Mouse (Mus musculus): ENCODE results near the gene Raet1e. TPM values are rescaled to one million over a fixed set of nuclear protein-coding genes. Genes with fewer than 3 reads are reported as not detected.

Gene Raet1e
- total and polyA plus RNA-seq, 2 experiments from 2014 or later, result 1.1 TPM; not detected in 1

DNA sequence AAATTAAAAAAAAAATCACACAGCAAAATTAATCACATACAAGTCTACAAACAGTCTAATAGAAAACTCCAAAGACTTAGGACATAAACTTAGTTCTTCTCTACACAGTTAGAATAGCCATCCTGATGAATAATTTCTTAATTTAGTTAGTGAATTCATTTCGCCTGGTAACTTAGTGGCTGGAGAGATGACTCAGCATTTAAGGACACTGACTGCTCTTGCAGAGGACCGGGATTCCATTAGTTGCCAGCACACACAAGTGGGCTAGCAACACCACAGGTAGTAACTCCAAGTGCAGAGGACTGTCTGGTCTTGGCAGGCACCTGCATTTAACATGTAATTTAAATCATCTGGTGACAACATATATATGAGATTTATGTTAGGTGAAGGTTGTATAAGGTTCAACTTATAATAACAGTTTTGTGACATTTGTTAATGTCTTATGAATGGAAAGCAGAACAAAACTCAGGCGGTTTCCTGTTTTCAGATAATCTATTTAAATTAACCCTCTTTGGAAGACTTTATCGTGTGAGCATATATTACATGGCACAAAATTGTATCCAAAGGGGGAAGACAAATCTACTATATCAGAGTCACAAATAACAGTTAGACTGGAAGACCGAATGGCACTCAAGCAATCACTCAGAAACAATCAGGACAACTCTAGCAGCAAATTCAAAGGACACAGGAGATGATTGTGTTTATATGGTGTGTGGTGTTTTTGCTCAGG lies 138.8 kb downstream of the Raet1e start:
- H3K9me3 ChIP-seq (replicated peaks; ENCODE audit: control insufficient read depth, low read length), result no peaks in the 10 kb centered on the region
- H3K4me2 ChIP-seq (ENCODE audit: low read depth, low read length), result no peak overlapping the region
- H3K36me3 ChIP-seq (replicated peaks; ENCODE audit: control insufficient read depth, insufficient read depth, low read length), result no peaks in the 10 kb centered on the region
- TF ChIP-seq CTCF (IDR thresholded peaks at IDR 0.05; ENCODE audit: low read depth) (no peak), EP300 (IDR thresholded peaks at IDR 0.05; ENCODE audit: low read depth) (no peak)
- WGBS, result 74% methylated on average over 5 of the region's 5 CpGs
- H3K9ac ChIP-seq (replicated peaks; ENCODE audit: low read depth, low read length), result no peak overlapping the region
- no peak overlapping the region for H3K4me3 ChIP-seq (ENCODE audit: low read depth, low read length)
- no peak for DNase-seq (ENCODE audit: low spot score)
- H3K4me1 ChIP-seq (ENCODE audit: control insufficient read depth, insufficient read depth), result no peaks in the 10 kb centered on the region
- H3K27ac ChIP-seq (ENCODE audit: low read depth), result no peak overlapping the region
- no peaks in the 10 kb centered on the region for H3K27me3 ChIP-seq (ENCODE audit: control insufficient read depth, insufficient read depth, low read length)
- no peak for ATAC-seq (ENCODE audit: insufficient read depth, low read depth)

DNA sequence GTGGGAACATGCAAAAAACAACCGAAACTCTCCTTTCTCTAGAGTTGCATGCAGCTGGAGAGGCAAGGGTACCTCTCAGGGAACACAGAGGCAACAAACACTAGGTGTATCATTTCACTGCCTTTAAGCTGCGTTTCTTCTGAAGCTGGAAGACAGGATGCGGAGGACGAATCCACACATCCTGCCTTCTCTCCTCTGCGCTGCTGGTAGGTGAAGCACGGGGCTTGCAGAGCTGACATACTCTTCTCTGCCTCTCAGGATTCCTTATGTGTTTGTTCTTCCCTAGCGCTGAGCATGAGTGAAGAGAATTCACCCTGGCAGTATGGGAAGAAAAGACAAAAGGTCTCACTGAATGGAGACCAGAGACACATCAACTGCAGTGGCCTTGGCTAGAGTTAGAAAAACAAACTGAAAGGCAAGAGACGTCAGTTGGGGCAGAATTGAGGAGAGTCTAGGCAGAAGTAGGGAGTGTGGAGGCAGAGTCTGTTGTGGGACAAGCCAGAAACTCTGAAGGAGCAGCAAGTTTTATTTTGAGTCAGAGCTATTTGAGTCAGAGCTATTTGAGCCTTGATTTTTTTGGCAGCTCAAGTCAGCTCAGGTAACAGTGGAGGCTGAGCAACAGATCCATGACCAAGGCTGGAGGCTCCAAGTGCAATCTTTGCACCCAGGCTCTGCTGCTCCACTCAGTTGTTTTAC lies 139.5 kb downstream of the Raet1e start:
- no peaks in the 10 kb centered on the region for H3K27me3 ChIP-seq (ENCODE audit: control insufficient read depth, insufficient read depth, low read length)
- H3K9ac ChIP-seq (replicated peaks; ENCODE audit: low read depth, low read length), result no peak overlapping the region
- no peak overlapping the region for H3K27ac ChIP-seq (ENCODE audit: low read depth)
- WGBS, result 56% methylated on average over 8 of the region's 8 CpGs
- no peak overlapping the region for H3K4me2 ChIP-seq (ENCODE audit: low read depth, low read length)
- no peaks in the 10 kb centered on the region for H3K4me1 ChIP-seq (ENCODE audit: control insufficient read depth, insufficient read depth)
- no peak for ATAC-seq (ENCODE audit: insufficient read depth, low read depth)
- no peak for DNase-seq (ENCODE audit: low spot score)
- no peaks in the 10 kb centered on the region for H3K36me3 ChIP-seq (replicated peaks; ENCODE audit: control insufficient read depth, insufficient read depth, low read length)
- no peaks in the 10 kb centered on the region for H3K9me3 ChIP-seq (replicated peaks; ENCODE audit: control insufficient read depth, low read length)
- H3K4me3 ChIP-seq (ENCODE audit: low read depth, low read length), result no peak overlapping the region
- TF ChIP-seq CTCF (IDR thresholded peaks at IDR 0.05; ENCODE audit: low read depth), result no peak
- TF ChIP-seq EP300 (IDR thresholded peaks at IDR 0.05; ENCODE audit: low read depth), result no peak

DNA sequence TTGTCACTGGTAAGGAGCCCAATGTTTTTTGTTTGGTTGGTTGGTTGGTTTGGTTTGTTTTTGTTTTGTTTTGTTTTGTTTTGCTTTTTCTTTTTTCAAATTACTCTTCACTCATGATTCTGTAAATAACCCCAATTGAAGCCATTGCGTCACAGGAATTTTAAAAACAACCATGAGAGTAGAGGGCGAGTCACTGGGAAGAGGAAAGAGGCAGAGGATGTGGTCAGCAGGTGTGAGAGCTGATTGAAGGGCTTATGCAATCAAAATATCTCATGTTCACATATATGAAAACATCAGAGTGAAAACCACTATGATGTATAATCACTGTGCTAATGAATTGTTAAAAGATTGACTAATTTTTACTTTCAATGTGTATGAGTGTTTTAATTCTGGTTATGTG lies 141.0 kb downstream of the Raet1e start:
- Histone ChIP-seq H3K4me1 (ENCODE audit: control insufficient read depth, insufficient read depth) (no peaks in the 10 kb centered on the region), H3K36me3 (replicated peaks; ENCODE audit: control insufficient read depth, insufficient read depth, low read length) (no peaks in the 10 kb centered on the region), H3K4me3 (ENCODE audit: low read depth, low read length) (no peak overlapping the region), H3K4me2 (ENCODE audit: low read depth, low read length) (no peak overlapping the region), H3K9ac (replicated peaks; ENCODE audit: low read depth, low read length) (no peak overlapping the region), H3K9me3 (replicated peaks; ENCODE audit: control insufficient read depth, low read length) (no peaks in the 10 kb centered on the region), H3K27me3 (ENCODE audit: control insufficient read depth, insufficient read depth, low read length) (no peaks in the 10 kb centered on the region), H3K27ac (ENCODE audit: low read depth) (no peak overlapping the region)
- no peak for ATAC-seq (ENCODE audit: insufficient read depth, low read depth)
- WGBS, result 66% methylated on average over 2 of the region's 2 CpGs
- no peak for TF ChIP-seq CTCF (IDR thresholded peaks at IDR 0.05; ENCODE audit: low read depth)
- TF ChIP-seq EP300 (IDR thresholded peaks at IDR 0.05; ENCODE audit: low read depth), result no peak
- DNase-seq (ENCODE audit: low spot score), result no peak

DNA sequence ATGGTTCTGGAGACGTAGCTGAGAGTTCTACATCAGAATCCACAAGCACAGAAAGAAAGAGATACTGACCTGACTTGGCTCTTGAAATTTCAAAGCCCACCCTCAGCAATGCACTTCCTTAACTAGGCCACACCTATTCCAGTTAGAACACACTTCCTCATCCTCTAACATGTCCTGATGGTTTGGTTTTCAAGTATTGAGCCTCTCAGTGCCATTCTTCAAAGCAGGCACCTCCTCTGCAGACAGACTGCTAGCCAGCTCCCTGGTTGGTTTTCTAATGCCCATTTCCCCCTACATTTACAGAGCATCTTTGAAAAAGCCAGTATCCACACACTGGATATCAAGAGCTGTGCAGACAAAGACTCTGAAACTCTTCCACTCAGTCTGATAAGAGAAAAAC lies 143.3 kb downstream of the Raet1e start:
- no peak overlapping the region for H3K4me3 ChIP-seq (ENCODE audit: low read depth, low read length)
- no peak overlapping the region for H3K9ac ChIP-seq (replicated peaks; ENCODE audit: low read depth, low read length)
- no peaks in the 10 kb centered on the region for H3K27me3 ChIP-seq (ENCODE audit: control insufficient read depth, insufficient read depth, low read length)
- H3K4me1 ChIP-seq (ENCODE audit: control insufficient read depth, insufficient read depth), result no peaks in the 10 kb centered on the region
- TF ChIP-seq CTCF (IDR thresholded peaks at IDR 0.05; ENCODE audit: low read depth) (no peak), EP300 (IDR thresholded peaks at IDR 0.05; ENCODE audit: low read depth) (no peak)
- H3K36me3 ChIP-seq (replicated peaks; ENCODE audit: control insufficient read depth, insufficient read depth, low read length), result no peaks in the 10 kb centered on the region
- WGBS, result 55% methylated on average over 1 of the region's 1 CpGs
- DNase-seq (ENCODE audit: low spot score), result no peak
- no peak for ATAC-seq (ENCODE audit: insufficient read depth, low read depth)
- no peak overlapping the region for H3K4me2 ChIP-seq (ENCODE audit: low read depth, low read length)
- H3K27ac ChIP-seq (ENCODE audit: low read depth), result no peak overlapping the region
- H3K9me3 ChIP-seq (replicated peaks; ENCODE audit: control insufficient read depth, low read length), result no peaks in the 10 kb centered on the region

DNA sequence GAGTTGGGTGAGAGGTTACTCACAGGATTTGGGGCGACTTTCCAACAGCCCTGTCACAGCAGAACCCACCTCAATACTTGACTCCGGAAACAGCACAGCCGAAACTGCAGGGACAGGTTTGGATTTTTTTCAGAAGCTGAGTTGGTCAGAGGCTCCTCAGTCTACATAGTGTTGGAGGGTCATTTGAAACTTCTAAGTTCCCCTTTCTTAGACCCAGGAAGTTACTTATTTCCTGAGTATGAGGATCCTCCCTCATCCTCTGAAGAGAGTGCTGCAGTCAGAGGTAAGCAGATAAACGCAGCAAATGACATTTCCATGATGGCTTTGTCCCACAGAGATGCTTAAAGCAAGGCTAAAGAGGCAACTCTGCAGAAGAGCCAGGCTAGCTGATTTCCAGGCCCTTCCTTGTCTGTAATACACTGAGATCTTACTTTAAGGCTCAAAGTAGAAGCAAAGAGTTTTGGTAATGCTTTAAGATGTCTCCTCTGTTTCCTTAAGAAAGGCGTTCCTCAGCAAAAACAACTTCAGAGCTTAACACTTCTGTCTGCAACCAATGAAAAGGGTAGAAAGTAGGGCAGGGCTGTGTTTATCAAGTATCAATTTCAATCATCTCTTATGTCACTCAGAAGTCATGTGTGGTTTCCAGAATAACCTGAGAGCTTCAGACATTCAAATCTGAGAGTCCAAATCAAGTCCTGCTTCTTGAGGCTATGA lies 144.1 kb downstream of the Raet1e start:
- Histone ChIP-seq H3K4me3 (ENCODE audit: low read depth, low read length) (no peak overlapping the region), H3K27ac (ENCODE audit: low read depth) (no peak overlapping the region), H3K36me3 (replicated peaks; ENCODE audit: control insufficient read depth, insufficient read depth, low read length) (no peaks in the 10 kb centered on the region), H3K27me3 (ENCODE audit: control insufficient read depth, insufficient read depth, low read length) (no peaks in the 10 kb centered on the region), H3K4me1 (ENCODE audit: control insufficient read depth, insufficient read depth) (no peaks in the 10 kb centered on the region), H3K4me2 (ENCODE audit: low read depth, low read length) (no peak overlapping the region), H3K9me3 (replicated peaks; ENCODE audit: control insufficient read depth, low read length) (no peaks in the 10 kb centered on the region), H3K9ac (replicated peaks; ENCODE audit: low read depth, low read length) (no peak overlapping the region)
- 56% methylated on average over 5 of the region's 5 CpGs for WGBS
- DNase-seq (ENCODE audit: low spot score), result no peak
- TF ChIP-seq EP300 (IDR thresholded peaks at IDR 0.05; ENCODE audit: low read depth) (no peak), CTCF (IDR thresholded peaks at IDR 0.05; ENCODE audit: low read depth) (no peak)
- ATAC-seq (ENCODE audit: insufficient read depth, low read depth), result no peak
